Mouse (Mus musculus): ENCODE measurements around the gene Gemin5. TPM values are rescaled to one million over a fixed set of nuclear protein-coding genes. Genes with fewer than 3 reads are reported as not detected.
"Not testable (repeated sequence)": the region's sequence is repeated elsewhere in the genome, so short reads cannot be mapped to it uniquely, and the experiment has no call there.

The Gemin5 gene
- total RNA-seq, 2 experiments from 2014 or later: 9.2 to 9.7 TPM

- intact Hi-C loops (cut with DNase I): loop anchor here (1.0 to 5.0 kb wide), 2 partner anchors 45 to 122 kb away; no protein-coding TSS in a partner anchor
- DNase-seq: not testable (repeated sequence)
Observed at GRCm38 (mm10) chr11:58179986-58180385, 11.6 kb upstream of the Gemin5 start.

GRCm38 (mm10) chr11:58179563-58179962 is 11.2 kb upstream of the Gemin5 start:
- intact Hi-C loops (cut with DNase I): loop anchor here (1.0 to 5.0 kb wide), 2 partner anchors 46 to 123 kb away; no protein-coding TSS in a partner anchor

GRCm38 (mm10) chr11:58171459-58172091 is 3.2 kb upstream of the Gemin5 start, which contains the start of gene Mrpl22:
Gene Mrpl22, plus strand, starts transcription at chr11:58171661.
- intact Hi-C loops (cut with DNase I): no loop called here
- DNase-seq: peak; percentile 96 to 98

More at GRCm38 (mm10) chr11:58179563-58179962, 11.2 kb upstream of the Gemin5 start:
- peak; percentile 74 to 85 for DNase-seq

GRCm38 (mm10) chr11:58169666-58170065 is 1.3 kb upstream of the Gemin5 start:
- intact Hi-C loops (cut with DNase I): no loop called here
- DNase-seq: no peak

GRCm38 (mm10) chr11:58167822-58168166 is 545 bp downstream of the Gemin5 start:
- no peak for DNase-seq
- intact Hi-C loops (cut with DNase I): no loop called here

- DNase-seq: no peak
- intact Hi-C loops (cut with DNase I): no loop called here
Observed at GRCm38 (mm10) chr11:58165072-58165471, 3.3 kb downstream of the Gemin5 start.

GRCm38 (mm10) chr11:58156871-58157270 is 11.5 kb downstream of the Gemin5 start:
- no peak for DNase-seq

GRCm38 (mm10) chr11:58155458-58155857 is 12.9 kb downstream of the Gemin5 start:
- no peak for DNase-seq
- intact Hi-C loops (cut with DNase I): no loop called here

More at GRCm38 (mm10) chr11:58156871-58157270, 11.5 kb downstream of the Gemin5 start:
- intact Hi-C loops (cut with DNase I): no loop called here

GRCm38 (mm10) chr11:58146241-58146640 is 22.1 kb downstream of the Gemin5 start:
- intact Hi-C loops (cut with DNase I): no loop called here
- peak in 1 of 2 experiments; percentile 36 for DNase-seq

- DNase-seq: no peak
- intact Hi-C loops (cut with DNase I): no loop called here
Observed at GRCm38 (mm10) chr11:58143704-58144426, 24.5 kb downstream of the Gemin5 start.

- intact Hi-C loops (cut with DNase I): no loop called here
- no peak for DNase-seq
Observed at GRCm38 (mm10) chr11:58139466-58139865, 28.9 kb downstream of the Gemin5 start.

- intact Hi-C loops (cut with DNase I): no loop called here
- no peak for DNase-seq
Observed at GRCm38 (mm10) chr11:58138821-58139220, 29.5 kb downstream of the Gemin5 start.

- intact Hi-C loops (cut with DNase I): no loop called here
- no peak for DNase-seq
Observed at GRCm38 (mm10) chr11:58136677-58137076, 31.7 kb downstream of the Gemin5 start.

GRCm38 (mm10) chr11:58135296-58135695 is 33.0 kb downstream of the Gemin5 start:
- no peak for DNase-seq
- intact Hi-C loops (cut with DNase I): no loop called here

- intact Hi-C loops (cut with DNase I): no loop called here
Observed at GRCm38 (mm10) chr11:58134869-58135268, 33.5 kb downstream of the Gemin5 start.

GRCm38 (mm10) chr11:58132026-58132425 is 36.3 kb downstream of the Gemin5 start:
- no peak for DNase-seq
- intact Hi-C loops (cut with DNase I): no loop called here

More at GRCm38 (mm10) chr11:58134869-58135268, 33.5 kb downstream of the Gemin5 start:
- no peak for DNase-seq

- intact Hi-C loops (cut with DNase I): no loop called here
- DNase-seq: no peak
Observed at GRCm38 (mm10) chr11:58129302-58129843, 39.0 kb downstream of the Gemin5 start.

- intact Hi-C loops (cut with DNase I): no loop called here
Observed at GRCm38 (mm10) chr11:58127544-58127943, 40.8 kb downstream of the Gemin5 start.

GRCm38 (mm10) chr11:58126397-58127160 is 41.8 kb downstream of the Gemin5 start:
- intact Hi-C loops (cut with DNase I): no loop called here
- peak; percentile 53 to 77 for DNase-seq

More at GRCm38 (mm10) chr11:58127544-58127943, 40.8 kb downstream of the Gemin5 start:
- DNase-seq: no peak

- intact Hi-C loops (cut with DNase I): no loop called here
- no peak for DNase-seq
Observed at GRCm38 (mm10) chr11:58125021-58125420, 43.3 kb downstream of the Gemin5 start.

- intact Hi-C loops (cut with DNase I): no loop called here
- no peak for DNase-seq
Observed at GRCm38 (mm10) chr11:58123711-58124110, 44.6 kb downstream of the Gemin5 start.

Data from heart, postnatal 14 days (tissue).